Mouse (Mus musculus) embryonic fibroblast, embryonic 13.5 days (primary cell): ENCODE results near the gene Gm20388. TPM values are rescaled to one million over a fixed set of nuclear protein-coding genes. Genes with fewer than 3 reads are reported as not detected.

Experiments used
- H3K27ac ChIP-seq: 2 replicates; pipeline ENCODE4 v1.5.1; 2012; ENCODE audit warnings: low read length, control low read depth, inconsistent platforms; ENCODE audit not compliant: insufficient read depth
- H3K4me1 ChIP-seq: 2 replicates; pipeline ENCODE4 v1.6.1; 2011; ENCODE audit warnings: low read length; ENCODE audit not compliant: control insufficient read depth, insufficient read depth
- H3K4me3 ChIP-seq: 2 replicates; pipeline ENCODE4 v1.5.1; 2011; ENCODE audit warnings: mild to moderate bottlenecking, control low read depth, low read length; ENCODE audit not compliant: insufficient read depth
- CTCF ChIP-seq: IDR thresholded peaks from 2 replicates; pipeline ENCODE4 v1.5.1; 2011; ENCODE audit warnings: mild to moderate bottlenecking, control low read depth, low read length, moderate library complexity, borderline replicate concordance; ENCODE audit not compliant: insufficient read depth
- POLR2A ChIP-seq: IDR thresholded peaks from 2 replicates; pipeline ENCODE4 v1.6.1; 2011; ENCODE audit warnings: low read depth, mild to moderate bottlenecking, control low read depth, low read length, moderate library complexity
- polyA plus RNA-seq: library from polyadenylated mRNA; stranded (reverse); fragments of >200 nt; gene quantifications from 2 replicates; pipeline ENCODE4 v1.2.4, GENCODE M21; 2011; ENCODE audit warnings: low read depth; ENCODE audit not compliant: missing spikeins, insufficient read length

Gm20388 gene
- polyA plus RNA-seq, 1 experiment = 82.8 TPM

GRCm38 (mm10) chr8:123342253-123342652 is 3431.6 kb downstream of the Gm20388 start:
- TF ChIP-seq CTCF (no peak), POLR2A (no peak)
- H3K4me1 ChIP-seq = peaks cover 6% of the 10 kb centered on the region; the same call in 1 of the 2 replicates
- no peak overlapping the region for H3K27ac ChIP-seq
- no peak overlapping the region for H3K4me3 ChIP-seq

- no peak for TF ChIP-seq POLR2A
- no peak overlapping the region for H3K27ac ChIP-seq
- no peak overlapping the region for H3K4me3 ChIP-seq
- peaks cover 6% of the 10 kb centered on the region; the same call in 1 of the 2 replicates for H3K4me1 ChIP-seq
These were observed 3432.3 kb downstream of the Gm20388 start for GRCm38 (mm10) chr8:123342911-123343310.

- H3K4me1 ChIP-seq = peaks cover 6% of the 10 kb centered on the region; the same call in 1 of the 2 replicates
- H3K4me3 ChIP-seq = no peak overlapping the region
- TF ChIP-seq POLR2A = no peak
- no peak for TF ChIP-seq CTCF
- H3K27ac ChIP-seq = no peak overlapping the region
These were observed 3432.8 kb downstream of the Gm20388 start for GRCm38 (mm10) chr8:123343422-123343821.

- TF ChIP-seq POLR2A (no peak), CTCF (no peak)
- H3K4me3 ChIP-seq = no peak overlapping the region
- peaks cover 6% of the 10 kb centered on the region; the same call in 1 of the 2 replicates for H3K4me1 ChIP-seq
- no peak overlapping the region for H3K27ac ChIP-seq
These were observed 3434.5 kb downstream of the Gm20388 start for GRCm38 (mm10) chr8:123345135-123345534.

GRCm38 (mm10) chr8:123345856-123346255 is 3435.2 kb downstream of the Gm20388 start:
- no peak overlapping the region for H3K27ac ChIP-seq
- TF ChIP-seq POLR2A (no peak), CTCF (no peak)
- H3K4me1 ChIP-seq = peaks cover 6% of the 10 kb centered on the region; the same call in 1 of the 2 replicates
- no peak overlapping the region for H3K4me3 ChIP-seq

GRCm38 (mm10) chr8:123347293-123347692 is 3436.7 kb downstream of the Gm20388 start:
- no peak for TF ChIP-seq CTCF
- no peak for TF ChIP-seq POLR2A
- H3K4me3 ChIP-seq = no peak overlapping the region
- no peak overlapping the region for H3K27ac ChIP-seq
- H3K4me1 ChIP-seq = peaks cover 6% of the 10 kb centered on the region; the same call in 1 of the 2 replicates

GRCm38 (mm10) chr8:123348237-123348843 is 3437.7 kb downstream of the Gm20388 start:
- Histone ChIP-seq H3K4me1 (peaks cover 6% of the 10 kb centered on the region; the same call in 1 of the 2 replicates), H3K27ac (no peak overlapping the region), H3K4me3 (no peak overlapping the region)
- no peak for TF ChIP-seq POLR2A
- TF ChIP-seq CTCF = no peak

GRCm38 (mm10) chr8:123349073-123349472 is 3438.4 kb downstream of the Gm20388 start:
- no peak overlapping the region for H3K27ac ChIP-seq

GRCm38 (mm10) chr8:123352118-123352517 is 3441.5 kb downstream of the Gm20388 start:
- Histone ChIP-seq H3K27ac (no peak overlapping the region), H3K4me3 (no peak overlapping the region), H3K4me1 (no peaks in the 10 kb centered on the region)
- TF ChIP-seq CTCF (no peak), POLR2A (no peak)

More at GRCm38 (mm10) chr8:123349073-123349472, 3438.4 kb downstream of the Gm20388 start:
- H3K4me1 ChIP-seq = peaks cover 6% of the 10 kb centered on the region; the same call in 1 of the 2 replicates
- no peak overlapping the region for H3K4me3 ChIP-seq
- TF ChIP-seq CTCF (no peak), POLR2A (no peak)

- no peak for TF ChIP-seq POLR2A
- peak; percentile 85; the same call in 1 of the 2 replicates for TF ChIP-seq CTCF
- Histone ChIP-seq H3K27ac (no peak overlapping the region), H3K4me1 (no peaks in the 10 kb centered on the region), H3K4me3 (no peak overlapping the region)
These were observed 3442.1 kb downstream of the Gm20388 start for GRCm38 (mm10) chr8:123352786-123353185.
